Mouse (Mus musculus) liver (tissue): ENCODE data around the gene Gpr142.

ENCODE experiments used
- DNase-seq: peaks from one replicate; pipeline ENCODE4 v3.0.0-alpha.2; 2020; ENCODE audit warnings: mixed read lengths

Gpr142 gene

DNA sequence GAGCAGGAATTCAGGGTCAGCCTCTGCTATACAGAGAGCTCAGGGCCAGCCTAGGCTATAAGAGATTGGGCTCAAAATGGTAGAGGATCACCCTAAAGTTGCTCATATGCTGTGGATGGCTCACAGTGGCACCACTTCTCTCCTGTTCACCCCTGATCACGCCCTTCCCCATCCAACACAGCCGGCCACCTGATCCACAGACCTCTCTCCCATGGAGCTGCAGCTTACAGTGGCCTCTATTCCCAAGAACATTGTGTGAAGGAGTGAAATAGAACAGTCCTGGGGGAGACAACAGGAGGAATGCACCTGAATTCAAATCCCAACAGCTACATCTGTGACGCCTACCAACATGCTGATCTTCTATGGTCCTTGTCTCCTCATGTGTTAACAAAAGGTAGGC lies at the start of gene Gpr142:
Gene Gpr142 (plus strand): TSS at position 301 of the 400 bp plus-strand sequence.
- DNase-seq, result no peak

DNA sequence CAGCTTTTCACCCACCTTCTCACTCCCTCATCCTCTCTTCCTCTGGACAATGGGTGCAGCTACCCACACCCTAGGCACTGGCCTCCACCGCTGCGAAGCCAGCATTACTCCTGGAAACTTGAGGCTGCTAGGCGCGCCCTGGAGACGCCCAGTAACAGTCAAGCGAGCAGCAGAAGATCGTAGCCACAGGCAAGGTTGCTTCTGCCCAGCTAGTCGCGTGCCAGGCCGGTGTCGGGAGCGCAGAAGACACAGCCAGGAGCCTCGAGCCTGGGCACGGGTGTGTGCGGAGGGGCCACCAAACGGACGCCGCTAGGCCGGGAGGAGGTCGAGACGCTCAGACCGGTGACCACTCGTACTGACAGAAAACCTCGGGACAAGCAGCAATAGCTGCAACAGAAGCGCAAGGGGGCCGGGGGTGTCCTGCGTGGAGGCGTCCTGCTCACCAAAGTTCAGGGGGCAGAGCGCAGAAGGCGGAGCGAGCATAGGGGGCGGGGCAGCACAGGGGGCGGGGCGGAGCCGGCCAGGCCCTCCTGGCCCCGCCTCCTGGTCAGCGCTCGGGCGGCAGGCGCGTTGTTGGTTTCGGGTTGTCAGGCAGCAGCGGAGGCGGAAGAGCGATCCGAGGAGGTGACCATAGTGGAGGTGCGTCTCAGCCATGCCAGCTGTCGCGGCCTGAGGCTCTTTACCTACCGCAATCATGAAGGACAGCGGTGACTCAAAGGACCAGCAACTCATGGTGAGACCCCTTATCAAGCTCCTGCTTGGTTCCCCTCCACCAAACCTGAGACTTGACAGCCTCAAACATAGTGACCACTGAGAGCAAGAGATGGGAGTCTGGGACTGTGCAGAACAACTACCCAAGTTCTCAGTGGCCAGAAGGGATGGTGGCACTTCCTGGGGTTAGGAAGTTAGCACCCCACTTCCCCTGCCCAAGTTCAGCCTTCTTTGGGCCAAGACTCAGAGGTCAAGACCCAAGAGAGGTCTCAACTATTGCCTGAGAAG lies 33.6 kb upstream of the Gpr142 start, which contains the start of gene Kif19a:
Gene Kif19a (plus strand): TSS at position 569 of the 999 bp plus-strand sequence.
- peak; percentile 74 for DNase-seq

DNA sequence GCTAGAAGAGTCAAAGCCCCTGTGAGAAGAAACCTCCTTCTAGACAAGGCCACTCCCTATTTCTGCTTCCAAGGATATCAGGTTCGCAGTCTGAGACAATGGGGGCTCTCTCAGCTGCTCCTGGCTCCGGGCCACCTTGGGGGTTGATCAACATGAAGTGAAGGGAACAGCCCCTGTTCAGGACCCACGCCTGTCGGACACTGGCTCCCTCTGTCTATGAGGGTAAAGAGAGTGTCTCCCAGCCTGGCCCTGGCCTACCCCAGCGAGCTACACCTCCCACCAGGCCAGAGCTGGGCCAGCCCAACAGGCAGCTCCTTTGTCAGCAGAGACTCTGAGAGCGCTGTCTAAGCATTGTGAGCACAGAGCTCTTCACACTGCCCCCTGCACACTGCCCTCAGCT lies 28.8 kb upstream of the Gpr142 start:
- DNase-seq, result no peak

DNA sequence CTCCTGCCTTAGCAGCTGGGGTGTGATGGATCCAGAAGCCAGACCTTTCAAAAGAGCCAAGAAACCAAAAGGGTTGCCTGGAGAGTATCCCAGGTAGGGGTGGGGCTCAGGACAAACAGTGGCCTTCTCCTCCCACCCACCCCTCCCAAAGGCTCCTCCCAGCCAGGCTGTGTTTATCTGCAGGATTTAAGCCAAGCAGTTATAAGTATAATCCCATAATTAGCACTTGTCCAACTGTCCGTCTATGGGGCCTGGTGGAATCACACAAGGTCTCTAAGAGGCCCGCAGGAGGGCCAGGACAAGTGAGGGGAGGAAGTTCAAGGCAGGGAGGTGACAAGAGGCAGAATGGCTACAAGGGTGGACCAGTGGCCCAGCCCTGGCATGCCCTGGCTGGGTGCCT lies 26.8 kb upstream of the Gpr142 start:
- no peak for DNase-seq

DNA sequence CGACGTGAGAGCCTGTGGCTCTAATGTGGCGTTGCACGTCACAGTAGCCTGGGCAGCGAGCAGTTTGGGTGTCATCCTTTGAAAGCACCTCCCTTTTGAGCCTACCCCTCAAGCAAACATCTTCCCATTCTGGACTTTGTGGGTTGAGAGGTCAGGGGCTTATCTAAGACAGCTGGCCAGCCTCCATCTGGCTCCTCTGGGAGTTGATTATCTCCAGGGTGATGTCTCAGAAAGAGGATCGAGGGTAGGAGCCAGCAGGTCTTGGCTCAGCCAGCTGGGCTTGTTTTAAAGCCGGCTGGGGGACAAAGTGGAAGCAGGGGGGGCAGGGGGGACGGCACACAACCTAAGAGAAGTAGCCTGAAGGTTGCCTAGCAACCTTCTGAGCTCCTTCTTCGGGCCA lies 18.6 kb upstream of the Gpr142 start:
- no peak for DNase-seq

DNA sequence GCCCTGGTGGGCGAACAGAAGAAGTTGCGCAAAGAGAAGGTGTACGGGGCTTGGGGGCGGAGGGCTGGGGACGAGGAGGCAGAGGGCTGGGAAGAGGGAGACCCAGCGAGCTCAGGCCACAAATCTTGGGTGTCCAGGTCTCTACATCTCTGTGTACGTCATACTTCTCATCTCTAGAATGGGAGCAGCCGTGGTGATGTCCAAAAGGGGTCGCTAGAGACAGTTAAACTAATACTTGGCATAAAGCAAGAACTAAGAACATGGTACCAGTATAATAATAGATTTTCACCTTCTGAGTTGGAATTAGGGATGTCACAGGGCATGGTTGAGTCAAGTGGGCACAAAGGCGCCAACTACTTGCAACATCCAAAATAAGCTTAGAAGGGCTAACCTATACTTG lies 12.8 kb upstream of the Gpr142 start:
- no peak for DNase-seq

DNA sequence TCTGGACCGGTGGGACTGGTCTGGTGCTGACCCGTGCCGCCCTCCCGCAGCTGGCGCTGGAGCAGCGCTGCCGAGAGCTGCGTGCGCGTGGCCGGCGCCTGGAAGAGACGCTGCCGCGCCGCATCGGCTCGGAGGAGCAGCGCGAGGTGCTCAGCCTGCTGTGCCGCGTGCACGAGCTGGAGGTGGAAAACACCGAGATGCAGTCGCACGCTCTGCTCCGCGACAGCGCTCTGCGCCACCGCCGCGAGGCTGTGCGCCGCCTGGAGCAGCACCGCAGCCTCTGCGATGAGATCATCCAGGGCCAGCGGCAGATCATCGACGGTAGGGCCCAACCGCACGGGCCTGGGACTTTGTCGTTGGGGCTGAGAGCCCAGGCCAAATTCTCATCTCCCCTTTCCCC lies 12.4 kb upstream of the Gpr142 start:
- DNase-seq, result no peak

DNA sequence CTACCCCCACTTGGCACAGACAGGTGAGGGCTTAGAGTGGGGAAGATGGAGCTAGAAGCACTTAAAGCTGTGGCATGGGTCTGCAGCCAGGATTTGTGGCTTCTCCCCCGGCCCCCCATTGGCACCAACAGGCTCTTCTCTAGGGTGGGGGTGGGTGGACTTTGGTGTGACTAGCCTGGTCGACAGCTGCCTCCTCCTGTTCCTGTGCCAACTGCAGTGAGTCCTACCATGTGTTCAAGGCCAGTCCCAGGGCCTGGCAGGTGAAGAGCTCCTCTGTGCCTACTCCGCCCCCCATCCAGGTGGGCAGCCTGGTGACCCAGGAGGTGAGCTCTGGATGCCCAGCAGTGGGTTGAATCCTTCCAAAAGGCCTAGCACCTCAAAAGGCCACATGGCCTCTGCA lies 11.1 kb upstream of the Gpr142 start:
- DNase-seq, result no peak

DNA sequence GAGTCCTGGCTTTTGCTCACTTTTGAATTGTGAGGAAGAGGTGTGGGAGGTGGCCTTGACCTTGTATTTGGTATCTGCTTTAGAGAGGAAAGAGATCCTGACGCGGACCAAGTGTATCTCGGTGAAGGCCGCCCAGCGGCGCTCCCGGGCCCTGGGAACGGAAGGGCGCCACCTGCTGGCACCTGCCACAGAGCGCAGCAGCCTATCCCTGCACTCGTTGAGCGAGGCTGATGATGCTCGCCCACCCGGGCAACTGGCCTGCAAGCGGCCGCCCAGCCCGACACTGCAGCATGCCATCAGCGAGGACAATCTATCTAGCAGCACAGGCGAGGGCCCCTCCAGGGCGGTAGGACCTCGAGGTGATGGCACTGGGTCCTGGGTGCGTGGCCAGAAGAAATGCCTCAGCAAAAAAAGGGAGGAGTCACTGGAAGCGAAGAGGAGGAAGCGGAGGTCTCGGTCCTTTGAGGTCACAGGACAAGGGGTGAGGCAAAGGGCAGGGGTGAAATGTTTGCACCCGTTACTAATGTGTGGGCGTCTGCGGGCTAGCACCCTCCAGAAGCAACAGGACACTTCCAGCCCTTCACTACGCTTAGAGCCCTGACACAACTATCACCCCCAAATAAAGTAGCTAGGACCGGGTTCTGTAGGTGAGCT lies 9.5 kb upstream of the Gpr142 start:
- peak; percentile 75 for DNase-seq

DNA sequence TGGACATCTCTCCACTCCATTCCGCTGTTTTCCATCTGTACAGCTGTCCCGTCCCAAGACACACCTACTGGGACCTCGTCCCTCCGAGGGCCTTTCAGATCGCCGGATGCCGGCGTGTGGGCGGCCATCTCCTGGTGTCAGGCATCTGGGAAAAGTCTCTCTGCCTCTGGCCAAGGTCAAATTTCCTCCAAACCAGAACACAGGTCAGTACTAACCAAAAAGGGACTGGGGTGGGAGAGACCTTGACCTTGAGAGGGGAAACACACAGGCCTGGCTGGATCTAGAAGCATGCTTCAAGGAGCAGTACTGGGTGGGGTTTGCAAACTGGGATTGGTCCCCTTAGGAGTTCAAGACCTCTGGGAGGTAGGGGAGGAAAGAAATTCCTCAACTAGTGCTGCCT lies 9.0 kb upstream of the Gpr142 start:
- no peak for DNase-seq

DNA sequence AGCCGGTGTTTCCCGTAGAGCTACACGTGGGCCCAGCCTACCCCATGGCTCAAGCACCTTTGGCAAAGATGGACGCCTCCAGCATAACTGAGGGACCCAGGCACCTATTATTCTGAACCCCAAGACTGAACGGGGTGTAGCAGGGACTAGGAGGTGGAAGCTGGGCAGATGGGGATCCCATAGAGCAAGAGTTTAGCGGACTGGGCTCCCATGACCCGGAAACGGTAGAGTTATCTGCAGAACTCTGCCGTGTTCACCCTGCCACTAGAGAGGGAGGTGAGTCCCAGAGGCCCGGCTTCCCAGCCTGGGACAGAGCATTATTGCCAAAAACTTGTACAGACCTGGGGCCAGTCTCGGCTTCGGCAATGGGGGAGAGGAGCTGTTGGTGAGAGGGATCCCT lies 8.6 kb upstream of the Gpr142 start:
- DNase-seq, result no peak

DNA sequence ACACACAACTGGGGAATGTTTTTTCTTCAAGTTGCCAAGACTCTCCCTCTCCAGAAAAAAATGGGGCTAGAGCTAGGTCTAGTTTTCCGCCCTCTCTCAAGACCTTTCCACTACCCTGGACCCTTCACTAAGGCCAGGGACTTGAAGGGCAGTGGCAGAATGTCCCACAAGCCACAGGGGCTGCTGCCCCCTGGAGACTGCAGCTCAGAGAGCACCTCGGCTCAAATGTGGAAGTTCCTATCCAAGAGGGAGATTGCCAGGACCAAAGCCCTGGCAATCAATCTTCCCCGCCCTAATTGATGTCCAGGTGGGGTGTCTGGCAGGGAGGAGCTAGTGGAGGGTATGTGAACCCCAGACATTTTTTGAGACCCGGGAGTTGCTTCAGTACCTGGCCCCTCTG lies 7.9 kb upstream of the Gpr142 start:
- DNase-seq, result no peak

DNA sequence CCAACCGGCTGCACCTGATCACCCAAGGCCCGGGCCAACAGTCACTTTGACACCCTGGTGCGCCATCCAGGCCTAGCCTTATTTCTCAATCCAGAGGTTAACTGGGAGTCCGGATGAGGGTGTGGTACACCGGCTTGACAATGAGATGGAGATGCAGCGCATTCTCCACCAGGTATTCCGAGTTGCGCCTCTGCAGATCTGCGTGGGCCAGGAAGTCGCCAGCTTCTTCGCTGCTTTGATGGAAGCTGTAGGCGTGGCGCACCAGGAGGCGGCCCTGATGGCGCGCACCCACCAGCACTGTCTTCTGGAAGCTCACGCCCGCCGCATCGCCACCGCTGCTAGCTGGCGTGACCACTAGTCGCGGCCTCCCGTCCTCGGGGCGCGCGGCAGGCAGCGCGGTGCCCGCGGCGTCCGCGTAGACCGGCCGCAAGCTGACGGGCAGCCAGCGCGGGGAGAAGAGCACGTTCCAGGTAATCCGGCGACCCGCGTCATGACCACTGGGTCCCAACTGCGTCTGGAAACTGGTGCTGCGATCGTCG lies 7.3 kb upstream of the Gpr142 start:
- no peak for DNase-seq

DNA sequence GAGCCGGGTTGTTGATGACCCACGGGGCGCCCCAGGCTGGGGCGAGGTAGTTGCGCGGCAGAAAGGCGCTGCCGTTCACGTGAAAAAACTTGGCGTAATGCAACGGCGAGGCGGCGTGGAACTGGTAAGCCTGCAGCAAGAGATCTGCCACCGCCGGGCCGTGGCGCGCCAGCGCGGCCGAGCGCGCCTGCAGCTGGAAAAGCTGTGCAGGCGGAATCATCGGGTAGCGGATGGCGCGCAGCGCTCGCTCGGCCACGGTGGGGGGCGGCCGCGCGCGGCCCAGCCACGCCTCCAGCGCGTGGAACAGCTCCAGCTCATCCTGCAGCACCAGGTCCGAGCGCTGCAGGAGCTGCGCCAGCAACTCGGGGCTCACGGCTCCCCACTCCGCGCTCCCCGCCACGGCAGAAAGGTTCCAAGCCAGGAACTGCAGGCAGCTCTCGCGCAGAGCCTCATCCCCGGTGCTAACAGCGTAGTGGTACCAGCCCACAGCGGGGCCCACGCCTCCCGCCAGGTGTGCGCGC lies 6.8 kb upstream of the Gpr142 start:
- no peak for DNase-seq

DNA sequence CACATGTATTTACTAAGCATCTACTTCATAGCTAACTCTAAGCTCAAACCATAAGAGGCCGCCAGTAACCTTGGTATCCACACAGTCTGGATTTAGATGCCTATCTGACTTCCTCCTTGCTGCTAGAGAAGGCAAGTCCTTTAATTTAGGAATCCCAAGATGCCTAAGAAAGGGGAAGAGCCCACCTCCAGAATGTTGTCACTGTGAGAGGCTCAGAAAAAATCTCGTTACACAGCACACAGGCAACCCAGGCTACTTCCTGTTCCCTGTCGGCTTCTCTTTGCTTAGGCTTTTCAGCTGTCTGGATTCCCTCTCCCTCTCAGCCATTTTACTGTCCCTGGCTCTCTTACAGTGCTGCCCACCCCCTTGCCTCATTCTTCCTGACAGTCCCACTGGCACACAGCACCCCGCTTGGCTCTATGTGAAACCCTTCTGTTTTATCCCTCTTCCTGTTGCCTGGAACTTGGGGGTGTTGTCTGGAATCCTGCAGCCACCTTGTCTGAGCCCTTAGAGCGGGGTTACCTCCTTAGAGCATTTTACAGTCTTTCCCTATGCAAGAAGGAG lies 5.7 kb upstream of the Gpr142 start:
- DNase-seq, result no peak

DNA sequence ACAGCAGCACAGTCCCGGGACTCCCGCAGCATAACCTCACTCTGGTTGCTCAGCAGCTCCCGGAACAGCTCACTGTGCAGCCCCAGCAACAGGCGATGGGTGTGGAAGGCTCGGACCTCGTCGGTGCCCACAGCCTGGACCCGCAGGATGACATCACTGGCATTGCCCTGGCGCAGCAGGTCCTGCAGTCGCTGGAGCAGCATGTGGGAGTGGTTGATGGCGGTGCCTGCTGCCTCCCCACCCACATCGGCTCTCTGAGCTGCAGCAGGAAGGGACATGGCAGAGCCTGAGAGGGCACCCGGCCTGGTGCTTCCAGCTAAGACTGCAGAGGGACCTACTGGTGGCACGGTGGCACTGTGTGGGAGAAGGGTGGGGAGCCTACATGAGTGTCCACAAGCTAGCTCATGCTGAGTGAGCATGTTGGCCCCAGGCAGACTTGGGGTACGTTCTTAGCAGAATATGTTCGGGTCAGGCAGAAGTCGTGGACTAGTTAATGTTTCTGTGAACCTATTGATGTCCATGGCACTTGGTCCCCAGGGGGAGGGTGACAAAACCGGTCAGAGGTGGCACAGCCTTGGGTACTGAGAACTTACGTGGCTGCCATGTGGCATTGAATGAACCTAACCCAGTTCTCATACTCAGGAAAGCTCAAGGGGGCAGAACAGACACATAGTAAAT lies 4.7 kb upstream of the Gpr142 start:
- DNase-seq, result no peak

DNA sequence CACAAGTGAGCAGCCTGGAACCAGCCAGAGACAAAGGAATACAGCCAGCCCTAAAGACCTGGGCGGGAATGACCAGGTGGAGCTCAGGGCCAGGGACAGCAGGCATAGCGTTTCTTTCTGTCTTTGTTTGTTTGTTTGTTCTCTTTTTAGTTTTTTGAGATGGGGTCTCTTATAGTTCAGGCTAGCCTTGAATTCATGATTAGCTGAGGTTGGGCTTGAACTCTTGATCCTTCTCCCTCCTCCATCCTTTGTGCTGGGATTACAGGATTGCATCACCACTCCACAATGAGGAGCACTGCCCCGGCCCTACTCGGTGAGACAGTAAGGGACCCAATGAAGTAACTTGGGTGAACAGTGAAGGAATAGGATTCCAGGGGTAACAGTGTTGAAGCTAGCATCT lies 4.0 kb upstream of the Gpr142 start:
- no peak for DNase-seq

DNA sequence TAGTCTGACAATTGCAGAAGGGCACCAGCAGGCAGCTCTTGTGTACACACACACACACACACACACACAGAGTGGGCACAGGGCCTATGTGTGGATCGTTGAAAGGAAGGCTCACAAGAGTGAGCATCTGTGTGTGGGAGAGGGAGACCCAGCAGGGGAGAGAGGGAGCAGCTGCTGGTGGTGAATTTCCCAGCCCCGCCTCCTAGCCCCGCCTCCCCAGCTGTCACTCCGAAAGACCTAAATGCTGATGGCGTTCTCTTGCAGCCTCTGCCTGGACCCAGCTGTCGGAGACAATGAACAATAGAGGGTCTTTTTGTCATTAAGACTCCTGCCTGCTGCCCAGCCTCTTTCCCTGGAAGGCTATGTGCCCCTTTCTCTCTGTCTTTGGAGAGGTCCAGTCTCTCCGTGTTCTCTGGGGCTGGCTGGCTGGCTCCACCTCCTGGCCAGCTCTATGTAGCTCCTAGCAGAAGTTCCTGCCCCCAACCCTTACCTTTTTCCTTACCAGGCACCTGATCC lies 3.4 kb upstream of the Gpr142 start:
- DNase-seq, result peak; percentile 34

DNA sequence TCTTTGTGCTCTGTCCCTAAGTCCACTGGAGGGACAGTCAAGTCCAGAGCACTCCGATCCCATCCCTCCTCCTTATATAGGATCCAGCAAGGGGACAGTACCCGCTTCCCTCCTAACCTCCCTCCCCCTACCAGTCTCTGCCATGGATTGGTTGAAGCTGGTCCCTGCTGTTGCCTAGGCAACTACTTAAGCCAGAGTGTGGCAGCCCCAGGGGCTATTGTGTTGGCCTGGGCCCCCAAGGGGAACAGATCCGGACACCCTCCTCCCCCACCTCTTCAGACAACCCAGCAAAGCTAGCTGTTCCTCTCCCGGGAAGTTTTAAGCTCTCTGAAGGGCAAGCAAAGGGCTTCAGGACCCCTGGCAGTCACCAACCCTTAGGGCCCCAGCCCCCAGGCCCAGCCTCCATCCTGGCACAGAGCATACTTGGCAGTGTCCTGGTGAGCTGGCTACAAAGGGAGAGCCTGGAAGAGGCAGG lies 2.8 kb upstream of the Gpr142 start, which contains the start of gene Btbd17:
Gene Btbd17 (minus strand): TSS at position 98 of the 475 bp plus-strand sequence.
- DNase-seq, result no peak

DNA sequence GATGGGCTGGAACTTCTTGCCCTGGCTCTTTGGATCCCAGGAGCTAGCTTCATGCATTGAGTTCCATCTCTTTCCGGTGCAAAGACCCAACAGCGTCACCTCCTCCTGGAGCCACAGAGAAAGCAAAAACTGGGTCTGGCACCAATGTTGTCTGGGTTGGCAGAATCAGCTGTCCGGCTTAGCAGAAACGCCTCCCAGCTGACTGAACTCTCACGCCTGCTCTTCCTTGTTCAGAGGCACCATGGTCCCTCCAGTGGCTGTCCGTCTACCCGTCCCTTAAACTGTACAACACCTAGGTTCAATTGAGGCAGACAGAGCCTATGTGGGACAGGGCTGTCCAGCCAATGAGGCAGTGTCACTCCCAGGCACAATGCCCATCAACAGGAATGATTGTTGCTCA lies 1.5 kb upstream of the Gpr142 start:
- no peak for DNase-seq

DNA sequence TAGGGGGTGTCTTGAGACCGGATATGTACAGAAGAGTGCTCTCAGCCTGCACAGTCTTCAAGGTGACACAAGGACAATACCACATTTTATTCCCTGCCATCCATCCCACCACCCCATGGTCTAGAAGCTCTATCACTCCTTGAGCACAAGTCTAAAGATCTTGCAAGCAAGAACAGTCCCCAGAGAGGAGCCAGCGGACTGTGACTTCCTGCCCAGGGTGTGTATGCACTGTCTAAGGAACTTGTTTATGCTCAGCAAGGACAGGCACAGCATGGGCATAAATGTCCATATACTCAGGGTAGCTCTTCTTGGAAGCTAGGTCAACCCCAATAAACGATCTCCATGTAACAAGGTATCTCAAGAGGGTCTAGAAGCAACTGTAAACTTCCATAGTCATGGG lies 743 bp upstream of the Gpr142 start:
- DNase-seq, result no peak

DNA sequence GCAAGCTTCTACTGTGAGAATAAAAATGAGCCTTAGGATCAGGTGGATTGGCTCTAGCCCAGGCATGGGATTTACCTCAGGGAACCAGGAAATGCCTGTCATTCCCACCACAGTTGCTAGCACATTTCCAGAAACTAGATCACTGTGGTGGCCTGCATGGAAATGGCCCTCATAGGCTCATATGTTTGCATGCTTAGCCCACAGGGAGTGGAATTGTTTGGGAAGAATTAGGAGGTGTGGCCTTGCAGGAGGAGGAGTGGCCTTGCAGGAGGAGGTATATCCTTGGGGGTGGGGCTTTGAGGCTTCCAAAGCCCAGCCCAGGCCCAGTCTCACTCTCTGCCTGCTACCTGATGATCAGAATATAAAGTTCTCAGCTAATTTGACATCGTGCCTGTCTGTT lies 3.2 kb downstream of the Gpr142 start:
- no peak for DNase-seq
